8 mouse cellular contexts compared by ENCODE assay signal in genomic region chr2:110192702-110193312, GRCm38 (mm10).
A peak's percentile ranks its signal among the peaks of the same experiment; 100 is the strongest.
DNase-seq lines count a peak whose midpoint lies in the region; ATAC-seq and TF ChIP-seq lines count a peak whose summit lies in the region.

No protein-coding gene starts in this region.

- H3K9ac ChIP-seq in forebrain, postnatal 0 days: no peak overlapping the region
- no peak overlapping the region for H3K9ac ChIP-seq in hindbrain, postnatal 0 days (replicated peaks; ENCODE audit: low read length)

- H3K9me3 ChIP-seq in forebrain, embryonic 10.5 days: no peaks in the 10 kb centered on the region
- no peaks in the 10 kb centered on the region for H3K9me3 ChIP-seq in forebrain, postnatal 0 days (ENCODE audit: low read length)
- H3K9me3 ChIP-seq in hindbrain, postnatal 0 days (ENCODE audit: low read length): no peaks in the 10 kb centered on the region

- WGBS in forebrain, embryonic 10.5 days: 50% methylated on average over 3 of the region's 3 CpGs
- 32% methylated on average over 3 of the region's 3 CpGs for WGBS in forebrain, postnatal 0 days
- 32% methylated on average over 3 of the region's 3 CpGs for WGBS in hindbrain, postnatal 0 days

- peaks cover 23% of the 10 kb centered on the region for H3K4me1 ChIP-seq in forebrain, embryonic 10.5 days
- H3K4me1 ChIP-seq in forebrain, postnatal 0 days (ENCODE audit: insufficient read depth): no peaks in the 10 kb centered on the region
- H3K4me1 ChIP-seq in hindbrain, postnatal 0 days (ENCODE audit: insufficient read depth, low read length): 0 out of 2 replicates have a peak, but pooled peaks cover 10% of the 10 kb centered on the region

- H3K27ac ChIP-seq in forebrain, embryonic 10.5 days: 0 out of 2 replicates have a peak overlapping the region, but pooled peaks have one; percentile 35
- no peak overlapping the region for H3K27ac ChIP-seq in forebrain, postnatal 0 days (ENCODE audit: low read depth, low read length)
- H3K27ac ChIP-seq in hindbrain, postnatal 0 days: peak overlapping the region; percentile 32; the same call in 1 of the 2 replicates

- ATAC-seq in forebrain, postnatal 0 days: no peak
- ATAC-seq in hindbrain, postnatal 0 days: peak; percentile 72

- intact Hi-C loops in left cerebral cortex, postnatal 25 days (cut with DNase I): no loop called here

- no peak overlapping the region for H3K4me3 ChIP-seq in forebrain, embryonic 10.5 days
- H3K4me3 ChIP-seq in forebrain, postnatal 0 days (ENCODE audit: low read depth, low read length): no peak overlapping the region
- H3K4me3 ChIP-seq in hindbrain, postnatal 0 days (ENCODE audit: low read length): no peak overlapping the region

- no peaks in the 10 kb centered on the region for H3K36me3 ChIP-seq in forebrain, embryonic 10.5 days (replicated peaks)
- no peaks in the 10 kb centered on the region for H3K36me3 ChIP-seq in forebrain, postnatal 0 days (ENCODE audit: insufficient read depth)
- no peaks in the 10 kb centered on the region for H3K36me3 ChIP-seq in hindbrain, postnatal 0 days (ENCODE audit: insufficient read depth, low read length)

- TF ChIP-seq CTCF in forebrain, postnatal 0 days (IDR thresholded peaks at IDR 0.05; ENCODE audit: low read depth): no peak
- TF ChIP-seq CTCF in hindbrain, postnatal 0 days (IDR thresholded peaks at IDR 0.05; ENCODE audit: low read depth): peak; percentile 37

- H3K27me3 ChIP-seq in forebrain, embryonic 10.5 days (ENCODE audit: poor library complexity, severe bottlenecking): peaks cover 24% of the 10 kb centered on the region
- H3K27me3 ChIP-seq in forebrain, postnatal 0 days (ENCODE audit: insufficient read depth, low read length): no peaks in the 10 kb centered on the region
- H3K27me3 ChIP-seq in hindbrain, postnatal 0 days (ENCODE audit: insufficient read depth, low read length): no peaks in the 10 kb centered on the region

- H3K4me2 ChIP-seq in forebrain, postnatal 0 days (ENCODE audit: low read depth): no peak overlapping the region
- H3K4me2 ChIP-seq in hindbrain, postnatal 0 days (ENCODE audit: low read depth, low read length): peak overlapping the region; percentile 48

- DNase-seq in forebrain, embryonic 10.5 days (ENCODE audit: extremely low spot score, low spot score): no peak
- no peak for DNase-seq in forebrain, postnatal 0 days
- DNase-seq in Muller cell, postnatal 12 days (ENCODE audit: inconsistent ontology term): peak; percentile 45
- peak; percentile 38 for DNase-seq in hindbrain, postnatal 0 days (ENCODE audit: low spot score)
- peak; percentile 59 for DNase-seq in mesoderm, embryonic 11.5 days (ENCODE audit: low read depth, low spot score)
- no peak for DNase-seq in left cerebral cortex, postnatal 25 days (ENCODE audit: low spot score in 2 of 2)
- DNase-seq in adrenal gland, adult 2 months: no peak
- no peak for DNase-seq in thymus, postnatal 36 days

Comparison
In these comparisons a context has a peak if more than half of its experiments do, and no peak if none do; other contexts are left out.
1. DNase-seq: peak in Muller cell, postnatal 12 days (single experiment), hindbrain, postnatal 0 days (single experiment) and mesoderm, embryonic 11.5 days (single experiment); none in forebrain, embryonic 10.5 days (single experiment), forebrain, postnatal 0 days (single experiment), left cerebral cortex, postnatal 25 days (0 of 2), adrenal gland, adult 2 months (single experiment) and thymus, postnatal 36 days (0 of 2).